Mouse (Mus musculus) heart, adult 8-10 months (tissue): ENCODE measurements around the gene Acat3. TPM values are rescaled to one million over a fixed set of nuclear protein-coding genes. Genes with fewer than 3 reads are reported as not detected.

Experiments used
- total RNA-seq, 4 experiments: library from RNA; stranded (reverse); gene quantifications; 2 replicates each; pipeline ENCODE4 v1.2.4; 2022

Acat3 gene
- total RNA-seq, 4 experiments from 2014 or later: 0.12 TPM; not detected in 3

Other genes with a start within 250 kb of the Acat3 start
- gene Igf2r, start 170.9 kb downstream of the Acat3 start, total RNA-seq: 100 to 1,000 TPM; 103 to 124 (median 118) TPM
- gene Mas1, start 72.5 kb downstream of the Acat3 start, total RNA-seq: 1 to 10 TPM in 2 of 4 experiments, under 1 TPM in 2; 0.31 to 1.3 (median 0.96) TPM
- 1 to 10 TPM; 5.0 to 7.4 (median 6.5) TPM for gene Mrgprh, start 64.6 kb downstream of the Acat3 start, total RNA-seq
- gene Pnldc1, start 30.4 kb downstream of the Acat3 start, total RNA-seq: under 1 TPM; 0.30 to 0.94 (median 0.54) TPM
- 100 to 1,000 TPM; 173 to 191 (median 185) TPM for gene Tcp1, start 24.9 kb downstream of the Acat3 start, total RNA-seq
- gene Mrpl18, start 24.3 kb downstream of the Acat3 start, total RNA-seq: 100 to 1,000 TPM; 161 to 175 (median 169) TPM
- gene Acat2, start 20.1 kb upstream of the Acat3 start, total RNA-seq: 1 to 10 TPM; 4.2 to 7.1 (median 6.1) TPM
- 10 to 100 TPM; 31.7 to 33.9 (median 32.4) TPM for gene Wtap, start 53.6 kb upstream of the Acat3 start, total RNA-seq
- 1,000 to 10,000 TPM; 1,030 to 1,116 (median 1,059) TPM for gene Sod2, start 66.2 kb upstream of the Acat3 start, total RNA-seq
- not detected for gene Gpr31b, start 111.7 kb upstream of the Acat3 start, total RNA-seq
- under 1 TPM in 2 of 4 experiments, not detected in 2; 0.11 to 0.34 TPM for gene Tcp10b, start 120.5 kb upstream of the Acat3 start, total RNA-seq
- gene Unc93a, start 191.2 kb upstream of the Acat3 start, total RNA-seq: not detected